Mouse (Mus musculus): ENCODE results near the gene Tmem179b.

DNA sequence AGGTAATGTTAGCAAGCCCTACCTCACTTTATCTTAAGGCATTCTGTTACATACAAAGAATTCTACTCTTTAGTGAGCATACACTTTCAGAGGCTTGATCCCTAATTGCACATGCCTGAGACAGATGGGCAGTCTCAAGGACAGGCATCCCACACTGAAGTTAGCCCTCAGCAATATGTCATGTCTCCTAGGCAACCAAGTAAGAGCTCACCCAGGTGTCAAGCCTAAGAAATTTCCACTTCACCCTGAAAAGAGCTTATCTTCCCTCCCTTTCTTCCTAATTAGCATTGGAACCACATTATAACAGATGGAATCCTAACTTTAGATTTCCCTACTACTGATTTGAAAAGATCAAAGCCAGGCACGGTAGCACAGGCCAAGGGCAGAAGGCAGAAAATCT is 14.9 kb upstream of the Tmem179b start:
- TF ChIP-seq CTCF (IDR thresholded peaks at IDR 0.05; ENCODE audit: low read depth) (no peak), EP300 (IDR thresholded peaks at IDR 0.05; ENCODE audit: low read depth) (no peak)

Measured in heart, postnatal 0 days (tissue).